Mouse (Mus musculus) B cell, adult 67 days (primary cell): Measurements from ENCODE around the gene Gm29289. TPM values are rescaled to one million over a fixed set of nuclear protein-coding genes. Genes with fewer than 3 reads are reported as not detected.

ENCODE experiments used
- total RNA-seq, 2 experiments: library from RNA; stranded (reverse); gene quantifications; 4 replicates each; pipeline ENCODE4 v1.2.4; 2023

Gene Gm29289
- total RNA-seq = not detected

DNA sequence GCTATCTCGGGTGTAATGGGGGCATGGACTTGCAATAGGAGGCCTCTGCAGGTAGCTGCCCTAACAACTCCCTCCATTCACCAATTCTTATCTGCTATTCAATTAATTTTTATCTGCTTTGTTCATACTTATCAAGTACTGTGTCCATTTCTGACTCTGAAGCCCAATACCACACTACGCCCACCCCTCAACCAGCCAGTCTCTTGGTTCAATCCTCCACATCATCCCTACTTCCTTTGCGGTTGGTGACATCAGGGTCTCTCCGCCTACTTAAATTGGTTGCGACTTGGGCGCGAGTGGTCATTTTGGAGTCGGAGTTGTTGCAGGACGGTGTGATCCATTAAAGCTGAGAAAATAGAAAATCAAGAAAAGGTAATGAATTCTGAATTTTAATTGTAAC lies at the start of gene Gm29289:
Gene Gm29289 (plus strand): TSS at position 301 of the 400 bp plus-strand sequence.

DNA sequence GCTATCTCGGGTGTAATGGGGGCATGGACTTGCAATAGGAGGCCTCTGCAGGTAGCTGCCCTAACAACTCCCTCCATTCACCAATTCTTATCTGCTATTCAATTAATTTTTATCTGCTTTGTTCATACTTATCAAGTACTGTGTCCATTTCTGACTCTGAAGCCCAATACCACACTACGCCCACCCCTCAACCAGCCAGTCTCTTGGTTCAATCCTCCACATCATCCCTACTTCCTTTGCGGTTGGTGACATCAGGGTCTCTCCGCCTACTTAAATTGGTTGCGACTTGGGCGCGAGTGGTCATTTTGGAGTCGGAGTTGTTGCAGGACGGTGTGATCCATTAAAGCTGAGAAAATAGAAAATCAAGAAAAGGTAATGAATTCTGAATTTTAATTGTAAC lies 31.7 kb upstream of the Gm29289 start, which contains the start of gene Gm10352:
Gene Gm10352 (plus strand): TSS at position 301 of the 400 bp plus-strand sequence.

Other genes with a start within 250 kb of the Gm29289 start
- gene H2al2b, start 211.9 kb upstream of the Gm29289 start, total RNA-seq = not detected
- not detected for gene Gm4064, start 136.4 kb upstream of the Gm29289 start, total RNA-seq
- not detected for gene Rbmy, start 101.9 kb upstream of the Gm29289 start, total RNA-seq
- not detected for gene Gm10256, start 101.9 kb upstream of the Gm29289 start, total RNA-seq
- gene Gm10352, start 31.6 kb upstream of the Gm29289 start, total RNA-seq = not detected